Mouse (Mus musculus) small intestine, adult 2 months (tissue): ENCODE measurements around the gene Mgrn1. TPM values are rescaled to one million over a fixed set of nuclear protein-coding genes. Genes with fewer than 3 reads are reported as not detected.
A peak's percentile ranks its signal among the peaks of the same experiment; 100 is the strongest.

Source experiments
- H3K27ac ChIP-seq: fragments of 200-500 bp; 2 replicates; pipeline ENCODE4 v1.5.1; 2012; ENCODE audit warnings: low read depth, low read length, control low read depth, inconsistent platforms; ENCODE audit not compliant: insufficient read depth
- H3K27me3 ChIP-seq: fragments of 200-500 bp; 2 replicates; pipeline ENCODE4 v1.6.1; 2012; ENCODE audit warnings: mild to moderate bottlenecking, moderate library complexity, low read length, inconsistent platforms; ENCODE audit not compliant: control insufficient read depth, insufficient read depth
- H3K36me3 ChIP-seq: fragments of 200-500 bp; 2 replicates; pipeline ENCODE4 v1.6.1; 2012; ENCODE audit warnings: mild to moderate bottlenecking, low read length, control low read depth, inconsistent platforms; ENCODE audit not compliant: control insufficient read depth, insufficient read depth
- H3K4me1 ChIP-seq: fragments of 200-500 bp; 2 replicates; pipeline ENCODE4 v1.6.1; 2012; ENCODE audit warnings: low read length, inconsistent platforms, mixed read lengths; ENCODE audit not compliant: control insufficient read depth, insufficient read depth, insufficient read length
- H3K4me3 ChIP-seq: fragments of 200-500 bp; 2 replicates; pipeline ENCODE4 v1.5.1; 2012; ENCODE audit warnings: low read depth, mild to moderate bottlenecking, control low read depth, inconsistent platforms, low read length, moderate library complexity
- CTCF ChIP-seq: fragments of 200-500 bp; IDR thresholded peaks from 2 replicates; pipeline ENCODE4 v1.5.1; 2012; ENCODE audit warnings: low read depth, mild to moderate bottlenecking, control low read depth, inconsistent platforms, low read length, moderate library complexity, mixed read lengths; ENCODE audit not compliant: insufficient replicate concordance, insufficient read length; ENCODE audit errors: extremely low read depth
- POLR2A ChIP-seq: fragments of 200-500 bp; IDR thresholded peaks from 2 replicates; pipeline ENCODE4 v1.6.1; 2012; ENCODE audit warnings: low read depth, mild to moderate bottlenecking, control low read depth, inconsistent platforms, low read length, moderate library complexity
- WGBS: fragments of 180-500 bp; shearing (Covaris S2); methylation state at CpG from one replicate; pipeline ENCODE4 v1.1.7; 2018; 5-methylcytosine and 5-hydroxymethylcytosine counted together
- polyA plus RNA-seq: library from polyadenylated mRNA; depleted of rRNA; stranded (reverse); fragments of >200 nt; gene quantifications from 2 replicates; pipeline ENCODE4 v1.2.3, GENCODE M21; 2012

The Mgrn1 gene
- polyA plus RNA-seq, 1 experiment = 164 TPM

DNA sequence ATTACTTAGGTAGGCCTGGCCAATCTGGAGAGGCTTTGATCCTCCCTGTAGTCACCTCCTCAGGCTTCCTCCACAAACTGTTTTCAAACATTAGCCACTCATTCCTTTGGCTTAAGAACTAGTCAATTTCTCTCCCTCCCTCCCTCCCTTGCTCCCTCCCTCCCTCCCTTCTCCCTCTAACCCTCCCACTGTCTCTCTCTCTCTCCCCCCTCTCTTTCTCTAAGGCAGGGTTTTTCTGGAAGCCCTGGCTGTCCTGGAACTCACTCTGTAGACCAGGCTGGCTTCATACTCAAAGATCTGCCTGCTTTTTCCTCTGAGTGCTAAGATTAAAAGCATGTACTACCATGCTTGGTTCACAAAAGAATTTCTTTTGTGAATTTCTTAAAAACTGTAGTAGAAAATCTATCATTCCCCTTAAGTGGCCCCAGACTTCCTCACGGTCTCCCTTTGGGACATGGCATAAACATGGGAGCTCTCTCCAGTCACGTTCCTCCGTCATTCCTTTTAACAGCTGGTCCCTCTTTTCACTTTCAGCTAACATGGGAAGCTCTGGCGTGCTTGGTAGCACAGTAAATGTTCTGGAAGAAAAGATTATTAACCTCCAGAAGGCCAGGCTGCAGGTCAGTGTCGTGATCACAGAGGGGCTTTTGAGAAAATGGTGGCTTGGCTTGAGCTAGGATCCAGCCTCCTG, 35.0 kb upstream of the Mgrn1 start:
- WGBS = 90% methylated on average over 5 of the region's 5 CpGs
- Histone ChIP-seq H3K4me3 (no peak overlapping the region), H3K27me3 (no peaks in the 10 kb centered on the region), H3K36me3 (no peaks in the 10 kb centered on the region), H3K27ac (no peak overlapping the region), H3K4me1 (peaks cover 7% of the 10 kb centered on the region; the same call in 1 of the 2 replicates)
- TF ChIP-seq POLR2A (no peak), CTCF (no peak)

DNA sequence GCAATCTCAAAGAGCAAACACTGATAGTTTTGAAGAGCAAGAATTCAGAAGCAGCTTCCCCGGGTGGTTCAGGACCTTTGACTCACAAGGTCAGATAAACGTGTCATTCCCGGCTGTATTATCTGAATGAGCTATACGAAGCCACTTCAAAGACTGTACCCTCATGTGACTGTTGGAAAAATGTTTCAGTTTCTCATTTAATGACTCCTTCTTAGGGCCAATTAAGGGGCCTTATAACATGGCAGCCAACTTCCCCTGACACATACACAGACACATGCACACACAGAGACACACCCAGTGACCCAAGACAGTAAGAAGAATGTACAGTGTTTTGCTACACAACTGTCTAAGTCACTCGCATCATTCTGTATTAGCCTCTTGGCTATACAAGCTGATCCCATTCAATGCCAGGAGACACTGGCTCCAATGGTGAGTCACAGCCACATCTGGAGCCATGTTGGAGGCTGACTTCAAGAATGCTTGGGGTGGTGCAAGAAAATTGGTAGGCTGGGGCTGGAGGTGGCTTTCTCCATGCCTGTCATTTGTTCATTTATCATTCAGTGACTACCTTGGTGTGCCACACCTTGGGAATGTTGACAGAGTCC, 30.9 kb upstream of the Mgrn1 start:
- Histone ChIP-seq H3K4me3 (no peak overlapping the region), H3K27me3 (no peaks in the 10 kb centered on the region), H3K36me3 (no peaks in the 10 kb centered on the region), H3K27ac (no peak overlapping the region), H3K4me1 (peaks cover 7% of the 10 kb centered on the region; the same call in 1 of the 2 replicates)
- WGBS = 25% methylated on average over 5 of the region's 5 CpGs
- TF ChIP-seq CTCF (no peak), POLR2A (no peak)

- Histone ChIP-seq H3K4me3 (no peak overlapping the region), H3K27me3 (no peaks in the 10 kb centered on the region), H3K4me1 (no peaks in the 10 kb centered on the region), H3K27ac (no peak overlapping the region), H3K36me3 (no peaks in the 10 kb centered on the region)
- TF ChIP-seq CTCF (peak; percentile 30; the same call in 1 of the 2 replicates), POLR2A (no peak)
- 39% methylated on average over 10 of the region's 10 CpGs for WGBS
These were observed 24.7 kb upstream of the Mgrn1 start for GRCm38 (mm10) chr16:4861392-4861791.

GRCm38 (mm10) chr16:4862863-4863483, 23.1 kb upstream of the Mgrn1 start:
- Histone ChIP-seq H3K27me3 (no peaks in the 10 kb centered on the region), H3K4me1 (no peaks in the 10 kb centered on the region), H3K36me3 (no peaks in the 10 kb centered on the region), H3K27ac (no peak overlapping the region), H3K4me3 (no peak overlapping the region)
- WGBS = 31% methylated on average over 9 of the region's 9 CpGs
- TF ChIP-seq CTCF (peak; percentile 81), POLR2A (no peak)

DNA sequence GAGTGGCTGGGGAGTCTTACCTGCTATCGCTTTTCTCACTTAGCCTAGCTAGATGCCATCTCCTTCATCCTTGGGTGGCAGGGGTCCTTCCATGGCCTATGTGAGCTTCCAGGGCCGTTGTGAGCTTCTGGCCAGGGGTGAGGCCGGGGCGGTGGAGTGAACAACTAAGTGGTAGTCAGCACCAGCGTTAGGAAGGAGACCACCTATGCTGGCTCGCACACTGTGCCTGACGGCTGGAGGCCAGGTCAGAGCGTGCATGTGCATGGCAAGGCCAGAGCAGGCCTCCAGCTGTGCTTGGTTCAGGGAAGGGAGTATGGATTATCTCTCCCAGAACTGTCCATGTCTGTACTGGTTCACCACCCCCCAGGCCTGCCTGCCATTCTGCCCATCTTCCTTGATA, 22.3 kb upstream of the Mgrn1 start:
- Histone ChIP-seq H3K36me3 (no peaks in the 10 kb centered on the region), H3K4me1 (no peaks in the 10 kb centered on the region), H3K4me3 (no peak overlapping the region), H3K27ac (no peak overlapping the region), H3K27me3 (no peaks in the 10 kb centered on the region)
- TF ChIP-seq CTCF (no peak), POLR2A (no peak)
- WGBS = 82% methylated on average over 8 of the region's 8 CpGs

DNA sequence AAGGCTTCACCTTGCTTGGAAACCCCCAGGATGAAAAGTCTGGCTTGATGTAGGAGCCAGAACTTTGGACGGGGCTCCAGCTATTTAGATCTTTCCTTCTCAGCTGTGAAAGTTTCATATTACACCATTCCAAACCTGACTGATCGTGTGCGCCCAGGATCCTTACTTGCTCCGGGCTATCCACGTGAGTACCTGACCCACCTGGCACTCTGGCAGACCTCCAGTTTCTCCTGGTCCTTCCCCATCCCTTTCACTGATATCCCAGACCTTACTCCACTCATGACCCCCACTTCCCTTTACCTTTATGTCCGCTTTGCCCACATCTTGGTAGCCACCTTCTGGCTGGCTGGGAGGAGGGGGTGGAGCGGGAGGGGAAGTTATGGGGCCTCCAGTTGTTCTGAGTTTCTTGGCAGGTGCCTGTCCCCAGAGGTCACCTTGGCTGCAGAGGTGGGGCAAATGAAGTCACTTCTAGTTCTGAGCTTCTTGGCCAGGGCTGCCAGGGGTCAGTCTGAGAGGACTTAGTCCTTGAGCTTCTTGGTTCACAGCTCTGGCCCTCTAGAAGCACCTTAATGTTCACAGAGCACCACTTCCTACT, 19.9 kb upstream of the Mgrn1 start:
- H3K27me3 ChIP-seq = no peaks in the 10 kb centered on the region
- H3K4me1 ChIP-seq = no peaks in the 10 kb centered on the region
- no peak overlapping the region for H3K27ac ChIP-seq
- no peak overlapping the region for H3K4me3 ChIP-seq
- TF ChIP-seq POLR2A (no peak), CTCF (no peak)
- 25% methylated on average over 7 of the region's 7 CpGs for WGBS
- peaks cover 8% of the 10 kb centered on the region for H3K36me3 ChIP-seq

- TF ChIP-seq CTCF (no peak), POLR2A (no peak)
- no peaks in the 10 kb centered on the region for H3K27me3 ChIP-seq
- 0 out of 2 replicates have a peak overlapping the region, but pooled peaks have one; percentile 31 for H3K27ac ChIP-seq
- 90% methylated on average over 5 of the region's 5 CpGs for WGBS
- H3K4me1 ChIP-seq = no peaks in the 10 kb centered on the region
- no peak overlapping the region for H3K4me3 ChIP-seq
- H3K36me3 ChIP-seq = peaks cover 16% of the 10 kb centered on the region
These were observed 15.6 kb upstream of the Mgrn1 start for GRCm38 (mm10) chr16:4870490-4870889.
